Mouse (Mus musculus) hindbrain, postnatal 0 days (tissue): ENCODE measurements around the gene Gm20388. TPM values are rescaled to one million over a fixed set of nuclear protein-coding genes. Genes with fewer than 3 reads are reported as not detected.
A peak's percentile ranks its signal among the peaks of the same experiment; 100 is the strongest.

Source experiments
- ATAC-seq: fragments of 200-750 bp; cut with Nextera tagmentation; 2 replicates; pipeline ENCODE4 v1.8.0; 2017; ENCODE audit warnings: mild to moderate bottlenecking, moderate TSS enrichment, moderate library complexity
- DNase-seq: peaks from one replicate; pipeline ENCODE4 v3.0.0-alpha.2; 2015; ENCODE audit warnings: low spot score
- H3K27ac ChIP-seq: fragments of 300-500 bp; sonication (generic); 2 replicates; pipeline ENCODE4 v1.5.1; 2014; ENCODE audit warnings: mild to moderate bottlenecking
- H3K27me3 ChIP-seq: fragments of 300-500 bp; sonication (generic); 2 replicates; pipeline ENCODE4 v1.6.1; 2014; ENCODE audit warnings: low read length, mixed read lengths; ENCODE audit not compliant: insufficient read depth
- H3K36me3 ChIP-seq: fragments of 300-500 bp; sonication (generic); 2 replicates; pipeline ENCODE4 v1.6.1; 2014; ENCODE audit warnings: low read length, mixed read lengths; ENCODE audit not compliant: insufficient read depth
- H3K4me1 ChIP-seq: fragments of 300-500 bp; sonication (generic); 2 replicates; pipeline ENCODE4 v1.6.1; 2014; ENCODE audit warnings: antibody characterized with exemption, low read length, mixed read lengths; ENCODE audit not compliant: insufficient read depth
- H3K4me2 ChIP-seq: fragments of 300-500 bp; sonication (generic); 2 replicates; pipeline ENCODE4 v1.6.1; 2014; ENCODE audit warnings: low read depth, mild to moderate bottlenecking, low read length, moderate library complexity, mixed read lengths
- H3K4me3 ChIP-seq: fragments of 300-500 bp; sonication (generic); 2 replicates; pipeline ENCODE4 v1.5.1; 2014; ENCODE audit warnings: low read length
- H3K9ac ChIP-seq: fragments of 300-500 bp; sonication (generic); replicated peaks from 2 replicates; pipeline ENCODE4 v1.6.1; 2014; ENCODE audit warnings: mild to moderate bottlenecking, low read length, moderate library complexity, mixed read lengths
- H3K9me3 ChIP-seq: fragments of 300-500 bp; sonication (generic); 2 replicates; pipeline ENCODE4 v1.6.1; 2016; ENCODE audit warnings: low read length, mixed read lengths
- CTCF ChIP-seq: IDR thresholded peaks from 2 replicates; pipeline ENCODE4 v1.5.1; 2016; ENCODE audit warnings: antibody characterized with exemption, control low read depth, low read depth
- WGBS: fragments of 180-500 bp; shearing (Covaris S2); extraction: QIAGEN DNeasy Blood & Tissue Kit; methylation state at CpG from one replicate; pipeline ENCODE4 v1.1.7; 2014; 5-methylcytosine and 5-hydroxymethylcytosine counted together
- polyA plus RNA-seq: library from polyadenylated mRNA; unstranded; fragments of >200 nt; fragmentation: Nextera tagmentation; extraction: Ambion mirVana; gene quantifications from 2 replicates; pipeline ENCODE4 v1.2.1, GENCODE M21; 2015
- total RNA-seq: library from RNA; depleted of rRNA; stranded (reverse); fragments of >200 nt; gene quantifications from 2 replicates; pipeline ENCODE4 v1.2.3, GENCODE M21; 2014

Gm20388 gene
- total and polyA plus RNA-seq, 2 experiments from 2014 or later, result 71.3 TPM; not detected in 1

DNA sequence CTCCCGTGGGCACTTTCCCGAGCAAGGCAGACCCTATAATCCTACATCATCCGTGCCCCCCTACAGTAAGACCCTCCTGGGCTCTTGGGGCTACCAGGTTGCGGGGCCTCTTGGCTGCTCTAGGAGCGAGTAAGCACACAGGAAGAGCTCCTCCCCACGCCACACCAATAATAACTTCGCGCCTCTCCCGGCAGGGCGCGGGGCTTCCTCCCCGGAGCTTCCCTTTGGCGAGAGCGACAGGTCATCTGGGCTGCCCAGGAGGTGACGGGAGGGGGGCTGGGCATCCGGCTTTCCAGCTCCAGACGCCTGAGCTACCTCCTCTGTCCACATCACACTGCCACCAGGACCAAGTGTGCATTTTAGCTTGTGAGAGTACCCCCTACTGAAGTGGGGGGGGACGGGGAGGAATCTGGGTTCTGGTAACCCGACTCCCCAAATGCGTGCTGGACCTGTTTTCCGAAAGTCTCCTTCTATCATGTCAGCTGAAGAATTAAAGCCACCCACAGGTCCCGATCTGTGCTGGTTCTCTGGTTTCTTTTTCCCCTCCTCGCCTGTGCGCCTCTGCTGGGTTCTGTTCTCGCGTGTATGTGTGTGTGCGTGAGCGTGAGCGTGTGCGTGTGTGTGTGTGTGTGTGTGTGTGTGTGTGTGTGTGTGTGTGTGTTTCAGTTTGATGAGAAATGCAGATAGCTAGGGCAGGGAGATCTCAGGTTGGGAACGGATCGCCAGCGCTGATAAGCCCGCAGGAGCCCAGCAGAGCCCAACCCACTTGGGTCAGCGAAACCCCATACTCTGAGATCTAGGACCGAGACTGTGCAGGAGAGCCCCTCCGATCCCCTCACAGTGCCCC lies 2372.9 kb downstream of the Gm20388 start:
- H3K36me3 ChIP-seq, result no peaks in the 10 kb centered on the region
- no peaks in the 10 kb centered on the region for H3K9me3 ChIP-seq
- WGBS, result under 1% methylated on average over 36 of the region's 37 CpGs
- DNase-seq (peak; percentile 63), ATAC-seq (no peak)
- TF ChIP-seq CTCF, result no peak
- peak overlapping the region; percentile 78 for H3K9ac ChIP-seq
- no peaks in the 10 kb centered on the region for H3K27me3 ChIP-seq
- peaks cover 16% of the 10 kb centered on the region for H3K4me1 ChIP-seq
- peak overlapping the region; percentile 99 for H3K4me2 ChIP-seq
- peak overlapping the region; percentile 77 for H3K4me3 ChIP-seq
- peak overlapping the region; percentile 82 for H3K27ac ChIP-seq

DNA sequence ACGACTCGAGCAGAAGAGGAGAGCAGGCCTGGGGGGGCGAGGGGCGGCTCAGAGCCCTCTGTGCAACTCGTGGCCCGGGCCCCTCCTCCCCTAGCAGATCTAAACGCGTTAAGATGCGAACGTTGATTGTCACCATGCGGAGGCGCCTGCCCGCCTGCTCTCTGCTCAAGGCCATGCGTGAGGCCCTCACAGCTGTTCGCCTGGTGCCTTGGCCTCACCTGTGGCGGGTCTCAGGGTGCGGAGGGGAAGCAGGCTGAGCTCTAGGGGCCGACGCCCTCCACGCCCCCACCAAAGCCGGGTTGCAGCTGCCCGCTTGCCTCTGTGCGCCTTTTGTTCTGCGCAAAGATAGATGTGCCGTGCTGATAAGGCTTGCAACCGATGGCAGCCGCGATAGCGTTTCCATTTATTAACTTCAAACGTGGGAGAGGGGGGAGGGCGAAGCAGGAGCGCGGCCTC lies 2373.6 kb downstream of the Gm20388 start:
- peak overlapping the region; percentile 77 for H3K4me3 ChIP-seq
- H3K4me1 ChIP-seq, result peaks cover 16% of the 10 kb centered on the region
- H3K36me3 ChIP-seq, result no peaks in the 10 kb centered on the region
- TF ChIP-seq CTCF, result peak; percentile 55
- peak overlapping the region; percentile 82 for H3K27ac ChIP-seq
- H3K4me2 ChIP-seq, result peak overlapping the region; percentile 99
- DNase-seq (peak; percentile 73), ATAC-seq (no peak)
- no peaks in the 10 kb centered on the region for H3K9me3 ChIP-seq
- no peaks in the 10 kb centered on the region for H3K27me3 ChIP-seq
- peak overlapping the region; percentile 78 for H3K9ac ChIP-seq
- 1% methylated on average over 33 of the region's 33 CpGs for WGBS

DNA sequence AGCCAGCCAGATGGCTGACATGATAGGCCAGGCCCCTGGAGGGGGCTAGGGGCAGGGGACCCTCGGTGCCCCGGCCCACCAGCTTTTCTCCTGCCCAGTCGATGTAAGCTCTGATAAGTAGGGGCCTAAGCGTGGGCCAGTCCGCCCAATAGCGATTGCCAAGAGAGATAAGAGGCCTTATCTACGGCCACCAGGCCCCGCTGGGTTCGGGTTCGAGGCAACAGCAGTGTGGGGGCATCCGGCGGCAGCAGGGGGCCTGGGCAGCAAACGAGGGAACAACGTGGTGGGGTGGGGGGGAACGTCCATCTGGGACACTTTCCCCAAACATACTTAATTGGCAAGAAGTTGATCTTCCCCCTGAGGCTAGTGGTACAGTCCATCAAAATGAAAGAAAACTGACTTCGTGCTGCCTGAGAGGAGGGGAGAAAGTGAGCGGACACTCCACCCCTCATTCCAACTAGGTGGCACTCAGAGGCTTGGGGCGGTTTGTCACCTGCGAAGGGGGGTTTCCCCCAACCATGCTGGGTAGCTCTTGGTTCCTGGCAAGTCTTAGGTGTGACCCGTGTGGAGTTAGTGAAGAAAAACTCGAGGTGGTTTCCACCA lies 2374.1 kb downstream of the Gm20388 start:
- H3K4me2 ChIP-seq, result peak overlapping the region; percentile 99
- peak overlapping the region; percentile 78 for H3K9ac ChIP-seq
- H3K4me1 ChIP-seq, result peaks cover 16% of the 10 kb centered on the region
- peak overlapping the region; percentile 82 for H3K27ac ChIP-seq
- 9% methylated on average over 21 of the region's 21 CpGs for WGBS
- DNase-seq (peak; percentile 31), ATAC-seq (no peak)
- H3K27me3 ChIP-seq, result no peaks in the 10 kb centered on the region
- no peaks in the 10 kb centered on the region for H3K9me3 ChIP-seq
- peak overlapping the region; percentile 77 for H3K4me3 ChIP-seq
- no peaks in the 10 kb centered on the region for H3K36me3 ChIP-seq
- no peak for TF ChIP-seq CTCF

DNA sequence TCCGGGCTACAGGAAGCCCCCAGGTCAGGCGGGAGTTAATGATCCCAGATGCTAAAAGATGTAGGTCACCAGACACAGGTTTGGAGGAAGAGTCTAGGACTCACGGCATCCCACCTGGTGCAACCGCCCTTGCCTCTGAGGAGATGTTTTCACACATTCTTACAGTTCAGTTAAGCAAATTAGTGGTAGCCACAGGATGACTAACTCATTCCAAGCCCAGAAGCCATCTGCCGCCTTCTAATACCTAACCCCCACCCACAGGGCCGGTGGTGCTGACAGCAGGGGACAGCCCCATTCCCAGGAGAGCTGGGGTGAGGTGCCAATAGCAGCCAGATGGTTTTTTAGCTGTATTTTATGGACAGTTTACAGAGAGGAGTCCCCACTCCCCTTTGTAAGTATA lies 2375.1 kb downstream of the Gm20388 start:
- no peak for TF ChIP-seq CTCF
- H3K9me3 ChIP-seq, result no peaks in the 10 kb centered on the region
- DNase-seq (no peak), ATAC-seq (no peak)
- WGBS, result 45% methylated on average over 6 of the region's 6 CpGs
- H3K4me2 ChIP-seq, result no peak overlapping the region; the same call in 1 of the 2 replicates
- no peak overlapping the region for H3K27ac ChIP-seq
- no peaks in the 10 kb centered on the region for H3K36me3 ChIP-seq
- no peak overlapping the region for H3K4me3 ChIP-seq
- peaks cover 16% of the 10 kb centered on the region for H3K4me1 ChIP-seq
- no peaks in the 10 kb centered on the region for H3K27me3 ChIP-seq
- no peak overlapping the region for H3K9ac ChIP-seq

DNA sequence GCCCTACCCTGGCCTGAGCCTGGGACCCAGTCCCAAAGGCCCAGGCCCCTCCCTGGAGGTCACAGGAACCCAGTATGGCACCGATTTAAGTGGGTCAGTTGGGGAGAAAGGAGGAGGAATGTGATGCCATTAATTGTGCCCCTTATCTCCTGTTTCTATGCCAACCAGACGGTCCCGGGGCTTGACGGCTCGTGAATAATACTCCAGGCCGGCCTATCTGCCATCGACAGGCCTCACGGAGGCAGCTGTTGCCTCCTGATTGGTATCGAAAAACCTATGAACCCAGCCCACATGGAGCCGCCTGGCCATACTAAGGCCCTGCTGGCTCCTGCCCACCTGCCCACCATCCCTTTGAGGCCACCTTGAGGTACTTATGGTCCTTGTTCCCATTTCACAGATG lies 2376.3 kb downstream of the Gm20388 start:
- DNase-seq, result no peak
- H3K9ac ChIP-seq, result no peak overlapping the region
- WGBS, result 76% methylated on average over 10 of the region's 10 CpGs
- H3K27me3 ChIP-seq, result no peaks in the 10 kb centered on the region
- H3K36me3 ChIP-seq, result no peaks in the 10 kb centered on the region
- H3K4me1 ChIP-seq, result peaks cover 16% of the 10 kb centered on the region
- no peak overlapping the region for H3K4me2 ChIP-seq
- H3K4me3 ChIP-seq, result no peak overlapping the region
- no peak for ATAC-seq
- no peak overlapping the region for H3K27ac ChIP-seq
- no peak for TF ChIP-seq CTCF
- no peaks in the 10 kb centered on the region for H3K9me3 ChIP-seq

DNA sequence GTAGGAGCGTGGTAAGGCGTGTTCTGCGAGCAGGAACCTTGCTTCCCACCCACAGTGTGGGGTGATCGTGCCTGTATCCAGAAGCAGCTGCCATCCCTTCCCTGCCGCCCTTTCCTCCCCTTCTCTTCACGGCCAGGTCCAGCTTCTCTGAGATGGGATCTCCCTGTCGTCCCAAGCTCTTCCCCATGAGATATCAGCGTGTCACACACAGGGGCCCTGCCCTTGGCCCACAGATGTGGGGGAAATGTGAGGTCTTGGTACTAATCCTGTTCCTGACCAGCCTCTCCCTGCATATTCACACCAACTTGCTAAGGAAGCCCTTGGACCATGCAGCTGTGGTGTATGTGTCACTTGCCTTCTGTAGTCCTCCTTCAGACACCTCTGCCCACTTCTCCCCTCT lies 2377.1 kb downstream of the Gm20388 start:
- Histone ChIP-seq H3K27me3 (no peaks in the 10 kb centered on the region), H3K4me1 (peaks cover 16% of the 10 kb centered on the region), H3K9me3 (no peaks in the 10 kb centered on the region), H3K4me2 (no peak overlapping the region), H3K9ac (no peak overlapping the region), H3K4me3 (no peak overlapping the region), H3K36me3 (no peaks in the 10 kb centered on the region), H3K27ac (no peak overlapping the region)
- 82% methylated on average over 8 of the region's 8 CpGs for WGBS
- ATAC-seq (no peak), DNase-seq (no peak)
- TF ChIP-seq CTCF, result no peak

DNA sequence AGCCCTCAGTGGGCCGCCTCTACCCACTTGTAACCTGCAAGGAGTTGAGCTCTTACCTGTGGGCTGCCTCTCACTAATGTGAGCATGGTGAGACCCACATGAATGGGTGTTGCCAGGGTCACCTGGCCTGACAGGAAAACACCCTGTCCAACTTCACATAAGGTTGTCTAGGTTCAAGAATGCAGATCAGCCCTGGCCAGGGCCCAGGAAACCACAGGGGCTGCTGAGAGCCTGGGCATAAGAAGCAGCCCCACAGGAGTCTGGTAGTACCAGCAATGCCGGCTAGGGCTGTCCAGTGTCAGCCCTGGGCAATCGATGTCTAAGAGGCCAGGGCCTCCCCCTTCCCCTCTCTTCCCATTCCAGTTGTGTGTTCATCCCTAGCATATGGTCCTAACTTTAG lies 2377.7 kb downstream of the Gm20388 start:
- ATAC-seq, result no peak
- H3K4me3 ChIP-seq, result no peak overlapping the region
- no peaks in the 10 kb centered on the region for H3K27me3 ChIP-seq
- peaks cover 16% of the 10 kb centered on the region for H3K4me1 ChIP-seq
- no peak overlapping the region for H3K27ac ChIP-seq
- H3K9ac ChIP-seq, result no peak overlapping the region
- DNase-seq, result no peak
- H3K4me2 ChIP-seq, result no peak overlapping the region
- H3K9me3 ChIP-seq, result no peaks in the 10 kb centered on the region
- 58% methylated on average over 3 of the region's 3 CpGs for WGBS
- no peak for TF ChIP-seq CTCF
- H3K36me3 ChIP-seq, result no peaks in the 10 kb centered on the region
